Mouse (Mus musculus): ENCODE results near the gene Acsl3. TPM values are rescaled to one million over a fixed set of nuclear protein-coding genes. Genes with fewer than 3 reads are reported as not detected.

Gene Acsl3
- polyA plus RNA-seq, 2 experiments, result 39.7 to 64.8 TPM

GRCm38 (mm10) chr1:78710613-78711329, 53.1 kb downstream of the Acsl3 start:
- 75% methylated on average over 5 of the region's 5 CpGs for WGBS
- no peak overlapping the region for H3K4me3 ChIP-seq (replicated peaks; ENCODE audit: low read length)

GRCm38 (mm10) chr1:78724458-78725190, 67.0 kb downstream of the Acsl3 start:
- H3K27me3 ChIP-seq (ENCODE audit: control insufficient read depth, insufficient read depth, low read length), result no peaks in the 10 kb centered on the region
- H3K4me3 ChIP-seq (replicated peaks; ENCODE audit: low read length), result no peak overlapping the region
- H3K9me3 ChIP-seq (ENCODE audit: control insufficient read depth, low read length), result no peaks in the 10 kb centered on the region
- H3K4me1 ChIP-seq (ENCODE audit: control insufficient read depth, insufficient read depth, low read length), result peaks cover 5% of the 10 kb centered on the region; the same call in 1 of the 2 replicates
- no peak overlapping the region for H3K9ac ChIP-seq (ENCODE audit: low read depth, low read length, severe bottlenecking)
- H3K4me2 ChIP-seq (replicated peaks; ENCODE audit: low read depth, low read length, severe bottlenecking), result no peak overlapping the region
- no peak for TF ChIP-seq POLR2A (IDR thresholded peaks at IDR 0.05; ENCODE audit: borderline replicate concordance, extremely low read depth, insufficient read depth, insufficient read length)
- H3K27ac ChIP-seq (replicated peaks; ENCODE audit: low read depth, low read length), result no peak overlapping the region
- DNase-seq (ENCODE audit: low spot score) (peak; percentile 75), ATAC-seq (ENCODE audit: low FRiP score, low read depth) (0 out of 2 replicates have a peak, but pooled peaks have one; percentile 58)
- no peaks in the 10 kb centered on the region for H3K36me3 ChIP-seq (ENCODE audit: control insufficient read depth, insufficient read depth, low read length)
- WGBS, result 15% methylated on average over 17 of the region's 17 CpGs

More at GRCm38 (mm10) chr1:78710613-78711329, 53.1 kb downstream of the Acsl3 start:
- H3K4me2 ChIP-seq (replicated peaks; ENCODE audit: low read depth, low read length, severe bottlenecking), result no peak overlapping the region
- ATAC-seq (ENCODE audit: low FRiP score, low read depth), result 0 out of 2 replicates have a peak, but pooled peaks have one; percentile 15
- H3K27ac ChIP-seq (replicated peaks; ENCODE audit: low read depth, low read length), result no peak overlapping the region
- no peak for TF ChIP-seq POLR2A (IDR thresholded peaks at IDR 0.05; ENCODE audit: borderline replicate concordance, extremely low read depth, insufficient read depth, insufficient read length)
- no peaks in the 10 kb centered on the region for H3K27me3 ChIP-seq (ENCODE audit: control insufficient read depth, insufficient read depth, low read length)
- no peak for DNase-seq (ENCODE audit: low spot score)
- no peaks in the 10 kb centered on the region for H3K9me3 ChIP-seq (ENCODE audit: control insufficient read depth, low read length)
- peaks cover 11% of the 10 kb centered on the region; the same call in 1 of the 2 replicates for H3K36me3 ChIP-seq (ENCODE audit: control insufficient read depth, insufficient read depth, low read length)
- H3K9ac ChIP-seq (ENCODE audit: low read depth, low read length, severe bottlenecking), result no peak overlapping the region
- no peaks in the 10 kb centered on the region for H3K4me1 ChIP-seq (ENCODE audit: control insufficient read depth, insufficient read depth, low read length)

DNA sequence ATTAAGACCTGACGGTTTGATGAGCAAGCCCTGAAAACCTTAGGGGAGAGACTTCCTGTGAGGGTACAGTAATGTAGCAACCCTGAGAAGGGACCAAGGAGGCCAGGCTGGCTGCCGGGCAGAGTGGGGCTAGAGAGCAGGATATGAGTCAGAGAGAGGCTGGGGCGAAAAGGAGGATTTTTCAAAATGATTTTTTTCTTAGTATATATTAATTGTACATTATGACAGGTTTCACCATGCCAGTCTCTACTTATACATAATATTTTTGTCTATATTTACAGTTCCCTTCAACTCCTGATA, 67.5 kb downstream of the Acsl3 start:
- no peak overlapping the region for H3K27ac ChIP-seq (replicated peaks; ENCODE audit: low read depth, low read length)
- TF ChIP-seq POLR2A (IDR thresholded peaks at IDR 0.05; ENCODE audit: borderline replicate concordance, extremely low read depth, insufficient read depth, insufficient read length), result no peak
- H3K9ac ChIP-seq (ENCODE audit: low read depth, low read length, severe bottlenecking), result no peak overlapping the region
- H3K9me3 ChIP-seq (ENCODE audit: control insufficient read depth, low read length), result no peaks in the 10 kb centered on the region
- peaks cover 5% of the 10 kb centered on the region; the same call in 1 of the 2 replicates for H3K4me1 ChIP-seq (ENCODE audit: control insufficient read depth, insufficient read depth, low read length)
- DNase-seq (ENCODE audit: low spot score) (no peak), ATAC-seq (ENCODE audit: low FRiP score, low read depth) (no peak)
- H3K4me2 ChIP-seq (replicated peaks; ENCODE audit: low read depth, low read length, severe bottlenecking), result no peak overlapping the region
- H3K36me3 ChIP-seq (ENCODE audit: control insufficient read depth, insufficient read depth, low read length), result no peaks in the 10 kb centered on the region
- H3K4me3 ChIP-seq (replicated peaks; ENCODE audit: low read length), result no peak overlapping the region
- WGBS, result 68% methylated on average over 3 of the region's 3 CpGs
- H3K27me3 ChIP-seq (ENCODE audit: control insufficient read depth, insufficient read depth, low read length), result no peaks in the 10 kb centered on the region

- no peak for ATAC-seq (ENCODE audit: low FRiP score, low read depth)
- DNase-seq (ENCODE audit: low spot score), result no peak
Measured at GRCm38 (mm10) chr1:78725617-78726223, 68.1 kb downstream of the Acsl3 start.

GRCm38 (mm10) chr1:78730114-78730720, 72.6 kb downstream of the Acsl3 start:
- Histone ChIP-seq H3K9me3 (ENCODE audit: control insufficient read depth, low read length) (no peaks in the 10 kb centered on the region), H3K27ac (replicated peaks; ENCODE audit: low read depth, low read length) (no peak overlapping the region), H3K9ac (ENCODE audit: low read depth, low read length, severe bottlenecking) (no peak overlapping the region), H3K36me3 (ENCODE audit: control insufficient read depth, insufficient read depth, low read length) (no peaks in the 10 kb centered on the region), H3K4me1 (ENCODE audit: control insufficient read depth, insufficient read depth, low read length) (peaks cover 5% of the 10 kb centered on the region; the same call in 1 of the 2 replicates), H3K4me2 (replicated peaks; ENCODE audit: low read depth, low read length, severe bottlenecking) (no peak overlapping the region), H3K4me3 (replicated peaks; ENCODE audit: low read length) (no peak overlapping the region), H3K27me3 (ENCODE audit: control insufficient read depth, insufficient read depth, low read length) (no peaks in the 10 kb centered on the region)
- ATAC-seq (ENCODE audit: low FRiP score, low read depth) (no peak), DNase-seq (ENCODE audit: low spot score) (no peak)
- 66% methylated on average over 9 of the region's 9 CpGs for WGBS
- no peak for TF ChIP-seq POLR2A (IDR thresholded peaks at IDR 0.05; ENCODE audit: borderline replicate concordance, extremely low read depth, insufficient read depth, insufficient read length)

More at GRCm38 (mm10) chr1:78725617-78726223, 68.1 kb downstream of the Acsl3 start:
- Histone ChIP-seq H3K4me3 (replicated peaks; ENCODE audit: low read length) (no peak overlapping the region), H3K4me1 (ENCODE audit: control insufficient read depth, insufficient read depth, low read length) (peaks cover 5% of the 10 kb centered on the region; the same call in 1 of the 2 replicates), H3K27ac (replicated peaks; ENCODE audit: low read depth, low read length) (no peak overlapping the region), H3K4me2 (replicated peaks; ENCODE audit: low read depth, low read length, severe bottlenecking) (no peak overlapping the region), H3K27me3 (ENCODE audit: control insufficient read depth, insufficient read depth, low read length) (no peaks in the 10 kb centered on the region), H3K36me3 (ENCODE audit: control insufficient read depth, insufficient read depth, low read length) (no peaks in the 10 kb centered on the region), H3K9me3 (ENCODE audit: control insufficient read depth, low read length) (no peaks in the 10 kb centered on the region), H3K9ac (ENCODE audit: low read depth, low read length, severe bottlenecking) (no peak overlapping the region)
- 49% methylated on average over 6 of the region's 6 CpGs for WGBS
- no peak for TF ChIP-seq POLR2A (IDR thresholded peaks at IDR 0.05; ENCODE audit: borderline replicate concordance, extremely low read depth, insufficient read depth, insufficient read length)

Data from limb, embryonic 14.5 days (tissue).